ENCODE assay signal across 1 mouse cellular context in the genomic region with DNA sequence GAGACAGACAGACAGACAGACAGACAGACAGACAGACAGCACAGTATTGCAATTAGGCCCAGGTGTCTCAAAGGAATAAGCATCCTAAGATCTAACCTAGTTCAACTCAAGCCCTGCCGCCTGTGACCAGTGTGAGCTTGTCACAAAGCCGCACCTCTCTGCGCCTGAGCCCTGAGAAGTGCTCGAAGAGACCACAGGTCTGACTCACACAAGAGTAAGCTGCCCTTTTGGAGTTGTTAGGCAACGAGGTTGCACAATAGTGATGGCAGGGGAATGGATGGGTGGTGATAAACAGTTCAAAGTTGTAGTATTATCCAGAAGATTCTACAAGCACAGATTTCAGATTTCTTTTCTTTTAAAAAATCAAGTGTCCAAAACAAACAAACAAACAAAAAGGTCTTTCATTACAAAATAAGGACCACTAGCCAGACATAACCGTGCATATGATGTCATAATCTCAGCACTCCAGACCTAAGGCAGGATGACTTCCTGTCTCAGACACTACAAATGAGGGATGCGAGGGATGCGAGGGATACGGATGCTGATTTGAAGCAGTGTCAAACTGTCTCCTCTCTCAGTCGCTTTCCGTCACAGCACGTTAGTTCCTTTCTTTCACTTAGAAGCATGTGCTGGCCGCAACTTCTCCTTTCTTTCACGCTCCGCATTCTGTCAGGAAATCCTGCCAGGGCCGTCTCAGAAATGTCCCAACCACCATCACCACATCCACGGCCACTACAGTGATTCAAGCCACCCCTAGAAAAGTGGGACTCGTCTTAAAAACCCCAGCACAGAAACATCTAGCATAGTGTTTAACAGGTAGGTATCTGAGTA.
TF ChIP-seq lines count a peak whose summit lies in the region.

No protein-coding gene starts in this region.

TF ChIP-seq in CH12.LX, 34 proteins besides CTCF, POLR2A, EP300 and RAD21 (continued from another document):
- peak; percentile 96 for TF ChIP-seq MYC (IDR thresholded peaks at IDR 0.05; ENCODE audit: low read depth, low read length)
- TF ChIP-seq MEF2A (IDR thresholded peaks at IDR 0.05; ENCODE audit: borderline replicate concordance, low read depth, low read length): peak; percentile 68; the same call in 1 of the 2 replicates
- TF ChIP-seq NELFE (IDR thresholded peaks at IDR 0.05; ENCODE audit: low read depth, low read length): peak; percentile 15; the same call in 1 of the 2 replicates
- TF ChIP-seq RCOR1 (conservative IDR thresholded peaks at IDR 0.05; ENCODE audit: low read depth, low read length): no peak
- no peak for TF ChIP-seq ZNF384 (IDR thresholded peaks at IDR 0.05; ENCODE audit: low read depth, low read length)
- TF ChIP-seq BHLHE40 (IDR thresholded peaks at IDR 0.05; ENCODE audit: low read depth, low read length): peak; percentile 98
- peak; percentile 41 for TF ChIP-seq IRF4 (IDR thresholded peaks at IDR 0.05; ENCODE audit: low read depth, low read length)
- TF ChIP-seq NRF1 (IDR thresholded peaks at IDR 0.05; ENCODE audit: low read depth, low read length): 0 out of 2 replicates have a peak, but pooled peaks have one; percentile 32
- peak; percentile 85 for TF ChIP-seq ETS1 (conservative IDR thresholded peaks at IDR 0.05; ENCODE audit: low read depth, low read length)
- peak; percentile 69; the same call in 1 of the 2 replicates for TF ChIP-seq TBP (conservative IDR thresholded peaks at IDR 0.05; ENCODE audit: low read depth, low read length)
- TF ChIP-seq USF2 (conservative IDR thresholded peaks at IDR 0.05; ENCODE audit: low read depth, low read length): no peak; the same call in 1 of the 2 replicates
- TF ChIP-seq E2F4 (IDR thresholded peaks at IDR 0.05; ENCODE audit: insufficient replicate concordance, low read depth, low read length): no peak
